Mouse (Mus musculus): ENCODE results near the gene B430305J03Rik.

The B430305J03Rik gene

DNA sequence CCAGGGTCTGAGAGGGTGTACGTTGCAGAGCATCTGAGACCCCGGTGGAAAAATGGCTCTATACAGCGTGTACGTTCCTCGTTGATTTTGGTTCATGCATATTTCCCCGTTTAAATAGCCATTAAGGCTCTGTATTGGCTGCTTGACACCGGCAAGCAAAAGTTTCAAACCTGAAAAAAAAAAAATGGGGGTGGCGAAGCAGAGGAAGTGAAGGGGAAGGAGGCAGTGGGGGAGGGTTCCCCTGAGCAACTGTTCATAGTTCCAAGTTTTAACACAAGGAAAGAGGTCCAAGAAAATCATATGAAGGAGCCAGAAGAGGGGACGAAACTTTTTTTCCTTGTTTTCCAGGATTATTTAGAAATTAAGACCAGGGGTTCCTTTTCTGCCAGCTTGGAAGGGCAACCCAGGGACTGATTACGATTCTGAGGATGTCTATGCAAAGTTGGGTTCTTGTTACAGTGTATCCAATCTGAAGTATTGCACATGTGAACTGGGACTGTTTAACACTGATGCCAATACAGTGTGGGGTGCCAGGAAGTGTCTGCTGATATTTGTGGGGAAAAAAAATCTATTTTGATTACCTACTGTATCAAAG, at the start of gene B430305J03Rik:
Gene B430305J03Rik (minus strand): TSS at position 173 of the 595 bp plus-strand sequence.
- peak; percentile 54 for DNase-seq

GRCm38 (mm10) chr3:61409683-61410082, 43.9 kb upstream of the B430305J03Rik start:
- peak; percentile 71 for DNase-seq

- peak; percentile 54 for DNase-seq
These were observed 41.2 kb upstream of the B430305J03Rik start for GRCm38 (mm10) chr3:61406921-61407320.

DNA sequence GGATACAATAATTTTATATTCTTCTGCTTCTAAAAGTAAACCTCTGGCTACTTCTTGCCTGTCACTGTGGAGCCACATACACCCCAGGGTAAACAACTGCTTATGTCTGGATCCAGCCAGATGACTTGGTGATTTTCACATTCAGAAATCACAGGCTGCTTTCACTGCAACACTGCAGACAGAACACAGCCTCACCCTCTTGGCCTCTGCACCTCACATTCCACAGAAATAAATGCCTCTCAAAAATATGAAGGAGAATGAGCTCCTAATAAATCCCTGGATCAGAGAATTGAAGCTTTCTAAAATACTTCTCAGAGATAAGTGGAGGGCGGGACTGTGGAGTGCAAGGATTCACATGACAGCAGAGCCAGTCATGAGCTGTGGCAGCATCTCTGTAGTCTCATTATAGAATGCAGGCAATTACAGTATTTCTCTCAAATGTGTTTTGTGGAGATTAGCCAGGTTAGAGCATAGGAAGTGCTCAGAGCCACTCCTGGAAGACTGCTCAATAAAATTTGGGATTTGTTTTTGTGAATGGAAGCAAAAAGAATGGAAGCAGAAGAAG, 35.2 kb upstream of the B430305J03Rik start:
- DNase-seq: no peak

GRCm38 (mm10) chr3:61396728-61397127, 31.0 kb upstream of the B430305J03Rik start:
- DNase-seq: peak; percentile 20

DNA sequence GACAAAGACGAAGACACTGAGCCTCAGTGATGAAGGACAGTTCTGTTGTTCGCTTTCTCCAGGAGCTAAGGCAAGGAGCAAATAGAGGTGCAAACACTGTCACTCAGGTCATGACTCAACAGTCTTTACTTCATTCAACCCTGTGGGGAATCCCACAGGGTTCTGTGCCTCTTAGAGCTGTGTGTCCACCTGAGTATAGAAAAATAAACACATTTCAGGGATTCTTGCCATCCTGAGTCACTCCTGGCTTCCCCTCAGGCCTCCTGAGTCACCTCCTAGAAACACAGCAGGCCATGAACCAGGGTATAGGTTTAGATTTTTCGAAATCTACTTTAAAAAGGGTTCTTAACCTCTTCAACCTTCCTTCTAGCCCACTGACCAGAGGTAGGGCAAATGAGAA, 29.6 kb upstream of the B430305J03Rik start:
- DNase-seq: no peak

DNA sequence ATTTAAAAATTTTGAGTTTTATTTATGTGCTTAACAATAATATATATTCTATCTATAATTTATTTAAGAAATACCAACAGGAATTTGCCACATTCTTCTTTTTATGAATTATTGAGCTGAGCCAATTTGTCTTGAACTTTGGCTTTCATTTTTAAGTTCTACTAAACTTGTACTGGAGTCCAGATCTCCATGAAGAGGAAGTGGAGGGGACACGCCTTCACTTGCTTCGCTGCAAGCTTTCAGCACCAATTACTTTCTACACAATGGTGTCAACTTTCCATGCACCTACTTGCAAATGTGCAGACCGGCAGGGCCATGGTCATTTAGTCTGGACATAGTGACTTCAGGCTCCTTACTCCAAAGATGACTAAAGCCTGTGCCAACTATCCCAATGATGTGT, 27.8 kb upstream of the B430305J03Rik start:
- DNase-seq: peak; percentile 32

DNA sequence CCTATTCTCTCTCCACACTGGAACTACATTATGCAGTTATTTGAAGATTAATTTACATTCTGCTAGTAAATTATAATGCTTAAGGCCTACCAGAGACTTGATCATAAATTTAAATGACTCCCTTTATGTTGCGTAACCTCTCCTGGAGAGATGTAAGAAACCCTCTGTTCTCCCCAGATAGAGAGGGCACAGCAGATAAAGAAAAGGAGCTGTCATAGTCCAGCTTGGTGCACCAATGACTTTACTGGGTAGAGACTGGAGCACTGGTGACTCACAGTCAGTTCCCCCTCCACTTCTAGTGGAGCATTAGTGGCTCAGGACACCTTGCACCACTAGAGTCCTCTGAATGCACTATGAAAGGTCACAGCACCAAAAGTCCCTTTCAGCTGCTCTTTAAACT, 27.1 kb upstream of the B430305J03Rik start:
- no peak for DNase-seq

- no peak for DNase-seq
These were observed 25.8 kb upstream of the B430305J03Rik start for GRCm38 (mm10) chr3:61391564-61391963.

- no peak for DNase-seq
These were observed 20.6 kb upstream of the B430305J03Rik start for GRCm38 (mm10) chr3:61386368-61386767.

GRCm38 (mm10) chr3:61376001-61376400, 10.2 kb upstream of the B430305J03Rik start:
- no peak for DNase-seq

GRCm38 (mm10) chr3:61368446-61368845, 2.7 kb upstream of the B430305J03Rik start:
- peak; percentile 65 for DNase-seq

DNA sequence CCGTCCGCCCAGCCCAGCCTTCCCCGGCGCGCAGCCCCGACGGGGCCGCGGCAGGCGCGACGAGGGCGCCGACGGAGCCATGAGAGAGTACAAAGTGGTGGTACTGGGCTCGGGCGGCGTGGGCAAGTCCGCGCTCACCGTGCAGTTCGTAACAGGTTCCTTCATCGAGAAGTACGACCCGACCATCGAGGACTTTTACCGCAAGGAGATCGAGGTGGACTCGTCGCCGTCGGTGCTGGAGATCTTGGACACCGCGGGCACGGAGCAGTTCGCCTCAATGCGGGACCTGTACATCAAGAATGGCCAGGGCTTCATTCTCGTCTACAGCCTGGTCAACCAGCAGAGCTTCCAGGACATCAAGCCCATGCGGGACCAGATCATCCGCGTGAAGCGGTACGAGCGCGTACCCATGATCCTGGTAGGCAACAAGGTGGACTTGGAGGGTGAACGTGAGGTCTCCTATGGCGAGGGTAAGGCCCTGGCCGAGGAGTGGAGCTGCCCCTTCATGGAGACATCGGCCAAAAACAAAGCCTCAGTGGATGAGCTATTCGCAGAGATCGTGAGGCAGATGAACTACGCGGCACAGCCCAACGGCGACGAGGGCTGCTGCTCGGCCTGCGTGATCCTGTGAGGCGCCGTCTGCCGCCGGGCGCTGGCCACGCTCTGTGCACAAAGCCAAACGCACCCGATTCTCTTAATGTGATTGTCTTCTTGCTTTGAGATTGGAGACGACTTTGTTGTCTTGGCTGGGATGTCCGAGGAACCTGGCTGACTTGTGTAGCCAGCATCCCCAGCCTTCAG, 573 bp downstream of the B430305J03Rik start:
- peak; percentile 34 for DNase-seq

DNA sequence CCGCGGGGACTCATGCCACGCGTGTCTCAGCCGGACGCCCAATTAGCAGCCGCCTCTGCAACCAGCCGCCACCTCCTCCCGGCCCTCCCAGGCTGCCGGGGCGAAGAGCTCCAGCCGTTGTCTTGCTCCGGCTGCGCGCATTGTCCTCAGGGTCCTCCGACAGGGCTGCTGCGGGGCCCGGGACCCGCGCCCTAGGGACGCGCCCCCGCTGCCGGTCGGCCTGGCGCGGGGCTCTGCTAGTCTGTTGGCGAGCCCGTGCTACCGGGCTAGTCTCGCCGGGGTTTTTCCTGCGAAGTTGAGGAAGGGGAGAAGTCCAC, 1.1 kb downstream of the B430305J03Rik start:
- DNase-seq: no peak

GRCm38 (mm10) chr3:61363989-61364660, 1.6 kb downstream of the B430305J03Rik start:
- DNase-seq: peak; percentile 93

DNA sequence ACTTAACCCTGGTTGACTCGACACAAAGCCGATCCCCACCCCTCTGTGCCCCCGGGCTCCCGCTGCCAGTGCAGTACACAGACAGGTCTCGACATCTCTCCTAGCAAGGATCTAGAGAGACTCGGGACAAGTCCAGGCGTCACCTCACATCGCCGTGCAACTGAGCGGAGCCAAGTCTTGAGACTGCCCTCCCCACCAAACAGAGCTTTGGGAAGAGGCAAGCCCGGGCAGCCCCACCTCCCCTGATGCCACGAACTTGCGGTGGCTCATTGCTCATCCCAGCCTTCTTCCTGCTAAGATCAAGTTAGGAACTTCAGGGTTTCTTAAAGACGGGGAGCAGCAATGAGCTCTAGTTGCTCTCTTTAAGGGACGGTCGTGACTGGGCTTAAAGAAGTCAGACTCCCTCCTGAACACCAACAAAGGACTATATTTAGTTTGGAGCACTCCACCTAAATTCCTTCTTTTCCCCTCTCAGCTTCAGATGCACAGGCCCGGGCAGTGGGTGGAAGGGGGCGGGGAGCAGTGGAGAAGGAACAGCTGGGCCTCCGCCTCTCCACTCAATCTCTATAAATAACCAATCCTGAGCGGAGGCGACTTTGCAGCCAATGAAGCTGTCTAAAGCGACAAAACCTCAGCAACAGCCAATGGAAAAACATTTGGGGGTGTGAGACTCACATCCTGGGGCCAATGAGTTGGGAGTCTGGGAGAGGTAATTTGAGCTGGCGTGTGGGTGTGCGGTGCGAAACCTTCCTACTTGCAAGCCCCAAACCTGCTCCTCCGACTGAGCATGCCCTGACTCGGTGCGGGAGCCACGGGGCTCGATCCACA, 2.4 kb downstream of the B430305J03Rik start:
- peak; percentile 96 for DNase-seq

GRCm38 (mm10) chr3:61362821-61363160, 3.0 kb downstream of the B430305J03Rik start:
- peak; percentile 46 for DNase-seq

- no peak for DNase-seq
These were observed 4.4 kb downstream of the B430305J03Rik start, which contains the start of gene Rap2b for GRCm38 (mm10) chr3:61361338-61361737. Rap2b (plus strand) TSS chr3:61361638.

- DNase-seq: no peak
These were observed 6.9 kb downstream of the B430305J03Rik start for GRCm38 (mm10) chr3:61358756-61359293.

DNA sequence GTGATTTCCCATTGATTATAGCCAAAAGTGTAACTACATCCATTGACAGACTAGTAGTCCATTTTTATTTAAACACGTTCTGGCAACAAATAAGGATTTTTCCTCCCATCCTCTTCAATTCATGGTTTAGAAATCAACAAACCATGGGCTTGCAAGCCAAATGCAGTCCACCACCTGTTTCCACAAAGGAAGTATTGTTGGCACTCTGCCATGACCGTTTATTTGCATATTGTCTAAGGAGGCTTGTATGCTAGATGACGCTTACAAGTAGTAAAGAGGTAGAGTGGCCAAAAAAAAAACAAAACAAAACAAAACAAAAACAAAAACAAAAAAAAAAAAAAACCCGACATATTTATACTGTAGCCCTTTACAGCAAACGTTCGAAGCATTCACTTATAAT, 7.6 kb downstream of the B430305J03Rik start:
- no peak for DNase-seq

DNA sequence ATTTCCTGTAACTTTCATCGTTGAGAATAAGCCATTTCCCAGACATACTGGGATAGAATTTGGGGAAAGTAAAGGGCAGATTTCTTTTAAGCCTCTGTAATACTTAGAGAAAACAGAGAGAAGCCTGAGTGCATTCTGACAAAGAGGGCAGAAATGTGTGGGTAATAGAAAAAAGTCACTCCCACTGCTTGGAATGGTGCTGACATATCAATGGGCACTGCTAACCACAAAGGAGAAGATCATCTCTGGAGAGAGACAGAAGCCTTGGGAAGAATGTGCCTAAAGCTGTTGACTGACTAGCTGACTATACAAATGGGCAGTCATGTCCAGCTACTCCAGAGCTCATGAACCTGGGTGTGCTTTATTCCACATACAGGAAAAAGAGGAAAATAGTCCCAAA, 10.3 kb downstream of the B430305J03Rik start:
- no peak for DNase-seq

GRCm38 (mm10) chr3:61349433-61349832, 16.3 kb downstream of the B430305J03Rik start:
- no peak for DNase-seq
